In genomic region chr11:29395135-29395746, GRCm38 (mm10) we compare ENCODE assay signal across 16 mouse cellular contexts.
"Had no signal": no experiment of that assay in that cellular context is flagged by ENCODE, and none has a peak within 500 bp of the region (broad histone marks: within the 10 kb centered on the region; RNA-seq: fewer than 3 reads in every experiment).

No protein-coding gene starts in this region.

- H3K27me3 ChIP-seq: neural tube, embryonic 12.5 days; neural tube, embryonic 13.5 days; neural tube, embryonic 15.5 days; stomach, embryonic 15.5 days had no signal

- H3K27ac ChIP-seq: neural tube, embryonic 12.5 days; neural tube, embryonic 13.5 days; neural tube, embryonic 15.5 days; stomach, embryonic 15.5 days; stomach, postnatal 0 days had no signal

- H3K36me3 ChIP-seq: neural tube, embryonic 12.5 days; neural tube, embryonic 13.5 days; neural tube, embryonic 15.5 days; stomach, embryonic 15.5 days had no signal

- H3K4me1 ChIP-seq: neural tube, embryonic 12.5 days; neural tube, embryonic 13.5 days; neural tube, embryonic 15.5 days; stomach, embryonic 15.5 days had no signal

- H3K4me3 ChIP-seq: neural tube, embryonic 12.5 days; neural tube, embryonic 13.5 days; neural tube, embryonic 15.5 days; stomach, embryonic 15.5 days had no signal

- H3K9me3 ChIP-seq: neural tube, embryonic 12.5 days; neural tube, embryonic 13.5 days; neural tube, embryonic 15.5 days; stomach, embryonic 15.5 days had no signal

- H3K9ac ChIP-seq: neural tube, embryonic 12.5 days; neural tube, embryonic 13.5 days; neural tube, embryonic 15.5 days; stomach, embryonic 15.5 days had no signal

- DNase-seq: retina, postnatal 1 day; right cerebral cortex, adult 18-20 months; right cerebral cortex, postnatal 14 days; right cerebral cortex, postnatal 25 days; right cerebral cortex, postnatal 4 days; spleen, adult 18-20 months; thymus, adult 18-20 months; thymus, adult 2 months; thymus, postnatal 14 days; thymus, postnatal 36 days; thymus, postnatal 4 days had no signal
